Mouse (Mus musculus) heart, postnatal 0 days (tissue): Measurements from ENCODE around the gene Hoxc6.

Source experiments
- CTCF ChIP-seq: IDR thresholded peaks from 2 replicates; pipeline ENCODE4 v1.5.1; 2016; ENCODE audit warnings: antibody characterized with exemption, control low read depth, low read depth
- EP300 ChIP-seq: IDR thresholded peaks from 2 replicates; pipeline ENCODE4 v1.6.1; 2016; ENCODE audit warnings: antibody characterized with exemption, low read depth

DNA sequence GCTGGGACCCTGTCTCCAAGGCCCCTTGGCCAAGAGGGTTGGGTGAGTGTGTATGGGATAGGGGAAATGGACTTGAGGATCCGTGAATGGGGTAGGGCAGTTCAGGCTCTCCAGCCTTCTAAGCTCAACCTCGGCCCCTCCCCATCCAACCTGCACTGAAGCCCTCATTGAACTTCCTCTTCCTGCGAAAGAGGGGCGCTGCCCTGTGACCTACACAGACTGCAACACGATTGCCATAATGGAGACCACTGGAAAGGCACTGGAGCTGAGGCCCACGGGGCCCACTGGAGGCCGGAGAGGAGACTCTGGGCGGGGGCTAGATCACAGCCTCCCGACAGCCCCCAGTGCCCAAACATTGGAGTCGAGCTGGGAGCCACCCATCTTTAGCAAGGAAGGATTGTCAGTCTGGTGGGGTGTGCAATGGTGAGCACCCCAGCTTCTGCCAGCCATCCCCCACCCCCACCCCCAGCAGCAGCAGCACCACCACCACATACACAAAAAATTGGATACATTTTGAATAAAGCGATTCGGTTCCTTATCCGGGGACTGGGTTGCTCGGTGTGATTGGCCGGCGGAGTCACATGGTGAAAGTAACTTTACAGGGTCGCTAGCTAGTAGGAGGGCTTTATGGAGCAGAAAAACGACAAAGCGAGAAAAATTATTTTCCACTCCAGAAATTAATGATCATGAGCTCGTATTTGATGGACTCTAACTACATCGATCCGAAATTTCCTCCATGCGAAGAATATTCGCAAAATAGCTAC, 36.2 kb downstream of the Hoxc6 start:
- TF ChIP-seq EP300 (no peak), CTCF (no peak)
